11 mouse cellular contexts compared by ENCODE assay signal in genomic region chr5:21527488-21527911, GRCm38 (mm10). TPM values are rescaled to one million over a fixed set of nuclear protein-coding genes. Genes with fewer than 3 reads are reported as not detected.
DNase-seq lines count a peak whose midpoint lies in the region; ATAC-seq and TF ChIP-seq lines count a peak whose summit lies in the region.
"Had no signal": no experiment of that assay in that cellular context is flagged by ENCODE, and none has a peak within 500 bp of the region (broad histone marks: within the 10 kb centered on the region; RNA-seq: fewer than 3 reads in every experiment).

No protein-coding gene starts in this region.

- no peaks in the 10 kb centered on the region for H3K36me3 ChIP-seq in kidney, embryonic 15.5 days
- H3K36me3 ChIP-seq in neural tube, embryonic 14.5 days (ENCODE audit: control insufficient read depth, insufficient read depth, low read length) = no peaks in the 10 kb centered on the region
- no peaks in the 10 kb centered on the region for H3K36me3 ChIP-seq in forebrain, embryonic 13.5 days (ENCODE audit: poor library complexity, severe bottlenecking)
- H3K36me3 ChIP-seq: forebrain, embryonic 15.5 days had no signal

- no peak overlapping the region for H3K4me3 ChIP-seq in kidney, embryonic 15.5 days (replicated peaks)
- no peak overlapping the region for H3K4me3 ChIP-seq in gastrocnemius, adult 2 months
- no peak overlapping the region for H3K4me3 ChIP-seq in neural tube, embryonic 14.5 days (ENCODE audit: low read depth, low read length)
- no peak overlapping the region for H3K4me3 ChIP-seq in forebrain, embryonic 13.5 days
- H3K4me3 ChIP-seq: forebrain, embryonic 15.5 days had no signal

- ATAC-seq in kidney, embryonic 15.5 days (replicated peaks; ENCODE audit: low FRiP score) = no peak
- peak; percentile 14; the same call in 1 of the 2 replicates for ATAC-seq in neural tube, embryonic 14.5 days (ENCODE audit: low read depth)
- ATAC-seq in forebrain, embryonic 13.5 days = no peak
- ATAC-seq: forebrain, embryonic 15.5 days had no signal

- no peak for TF ChIP-seq CTCF in gastrocnemius, adult 2 months (IDR thresholded peaks at IDR 0.05)

- 67% methylated on average over 4 of the region's 4 CpGs for WGBS in kidney, embryonic 15.5 days
- WGBS in neural tube, embryonic 14.5 days = 52% methylated on average over 4 of the region's 4 CpGs
- 74% methylated on average over 4 of the region's 4 CpGs for WGBS in forebrain, embryonic 13.5 days

- no peak overlapping the region for H3K4me2 ChIP-seq in kidney, embryonic 15.5 days
- no peak overlapping the region for H3K4me2 ChIP-seq in neural tube, embryonic 14.5 days (ENCODE audit: low read depth, low read length)
- no peak overlapping the region for H3K4me2 ChIP-seq in forebrain, embryonic 13.5 days
- H3K4me2 ChIP-seq: forebrain, embryonic 15.5 days had no signal

- 0 out of 2 replicates have a peak, but pooled peaks cover 9% of the 10 kb centered on the region for H3K4me1 ChIP-seq in kidney, embryonic 15.5 days
- H3K4me1 ChIP-seq in neural tube, embryonic 14.5 days (ENCODE audit: control insufficient read depth, insufficient read depth, low read length) = no peaks in the 10 kb centered on the region
- no peaks in the 10 kb centered on the region for H3K4me1 ChIP-seq in forebrain, embryonic 13.5 days
- H3K4me1 ChIP-seq: forebrain, embryonic 15.5 days had no signal

- intact Hi-C loops in gastrocnemius, adult 2 months (cut with DNase I) = no loop called here
- intact Hi-C loops in heart, postnatal 25 days (cut with DNase I) = no loop called here

- DNase-seq in kidney, postnatal 14 days = no peak
- DNase-seq in gastrocnemius, adult 2 months = peak; percentile 65
- DNase-seq in heart, postnatal 25 days (ENCODE audit: low spot score) = peak; percentile 43
- DNase-seq in thymus, postnatal 4 days = no peak
- DNase-seq in cerebellum, adult 9-10 months = no peak
- DNase-seq: cerebellum, adult 9-11 months; retina, postnatal 1 day had no signal

- no peak overlapping the region for H3K9ac ChIP-seq in kidney, embryonic 15.5 days
- H3K9ac ChIP-seq in neural tube, embryonic 14.5 days (replicated peaks; ENCODE audit: low read depth, low read length) = no peak overlapping the region
- H3K9ac ChIP-seq in forebrain, embryonic 13.5 days = no peak overlapping the region
- H3K9ac ChIP-seq: forebrain, embryonic 15.5 days had no signal

- H3K27me3 ChIP-seq in kidney, embryonic 15.5 days = no peaks in the 10 kb centered on the region
- H3K27me3 ChIP-seq in neural tube, embryonic 14.5 days (ENCODE audit: control insufficient read depth, insufficient read depth, low read length) = no peaks in the 10 kb centered on the region
- H3K27me3 ChIP-seq in forebrain, embryonic 13.5 days = no peaks in the 10 kb centered on the region
- H3K27me3 ChIP-seq: forebrain, embryonic 15.5 days had no signal

- H3K9me3 ChIP-seq in kidney, embryonic 15.5 days (replicated peaks) = no peaks in the 10 kb centered on the region
- H3K9me3 ChIP-seq in neural tube, embryonic 14.5 days (ENCODE audit: control insufficient read depth, low read length) = no peaks in the 10 kb centered on the region
- H3K9me3 ChIP-seq in forebrain, embryonic 13.5 days (replicated peaks) = no peaks in the 10 kb centered on the region
- H3K9me3 ChIP-seq: forebrain, embryonic 15.5 days had no signal

- peak overlapping the region; percentile 86 for H3K27ac ChIP-seq in kidney, embryonic 15.5 days
- peak overlapping the region; percentile 55; the same call in 1 of the 2 replicates for H3K27ac ChIP-seq in gastrocnemius, adult 2 months
- H3K27ac ChIP-seq in neural tube, embryonic 14.5 days (ENCODE audit: low read depth, low read length) = no peak overlapping the region
- H3K27ac ChIP-seq in forebrain, embryonic 13.5 days = no peak overlapping the region
- H3K27ac ChIP-seq: forebrain, embryonic 15.5 days had no signal

RNA-seq across cellular contexts. Expression of gene Lrrc17, which starts 15.9 kb away (rescaled TPM):
- 42.4 and 47.4 TPM in 2 replicates for polyA plus RNA-seq in kidney, embryonic 15.5 days (2015; fragmentation: Nextera tagmentation; extraction: Ambion mirVana)
- total RNA-seq in gastrocnemius, adult 2 months (2021) = 1 to 10 TPM; 1.0 to 1.8 TPM
- 1 to 10 TPM; 2.4 to 4.2 TPM for total RNA-seq in heart, postnatal 25 days (2021)
- polyA plus RNA-seq in neural tube, embryonic 14.5 days (2014; fragmentation: Nextera tagmentation; extraction: Ambion mirVana) = 0.95 and 5.5 TPM in 2 replicates
- polyA plus RNA-seq in forebrain, embryonic 13.5 days (2015; fragmentation: Nextera tagmentation; extraction: Ambion mirVana) = 3.9 TPM in 2 replicates

Comparison
In these comparisons a context has a peak if more than half of its experiments do, and no peak if none do; other contexts are left out.
1. H3K27ac ChIP-seq: peak in kidney, embryonic 15.5 days (single experiment) and gastrocnemius, adult 2 months (single experiment); none in neural tube, embryonic 14.5 days (single experiment) and forebrain, embryonic 13.5 days (single experiment).
2. DNase-seq: peak in gastrocnemius, adult 2 months (single experiment) and heart, postnatal 25 days (single experiment); none in kidney, postnatal 14 days (single experiment), thymus, postnatal 4 days (single experiment) and cerebellum, adult 9-10 months (single experiment).